Mouse (Mus musculus) intestine, embryonic 16.5 days (tissue): ENCODE data around the gene Mreg. TPM values are rescaled to one million over a fixed set of nuclear protein-coding genes. Genes with fewer than 3 reads are reported as not detected.
A peak's percentile ranks its signal among the peaks of the same experiment; 100 is the strongest.
"Not testable (repeated sequence)": the region's sequence is repeated elsewhere in the genome, so short reads cannot be mapped to it uniquely, and the experiment has no call there.

Source experiments
- ATAC-seq: fragments of 200-750 bp; cut with Nextera tagmentation; 2 replicates; pipeline ENCODE4 v1.8.0; 2017; ENCODE audit warnings: moderate TSS enrichment, moderate library complexity
- H3K27ac ChIP-seq: fragments of 300-500 bp; sonication (generic); 2 replicates; pipeline ENCODE4 v1.5.1; 2014; ENCODE audit warnings: mild to moderate bottlenecking, low read length
- H3K27me3 ChIP-seq: fragments of 300-500 bp; sonication (generic); replicated peaks from 2 replicates; pipeline ENCODE4 v1.6.1; 2014; ENCODE audit warnings: low read length, control low read depth, mixed read lengths; ENCODE audit not compliant: control insufficient read depth, insufficient read depth
- H3K36me3 ChIP-seq: fragments of 300-500 bp; sonication (generic); 2 replicates; pipeline ENCODE4 v1.6.1; 2014; ENCODE audit warnings: low read length, control low read depth; ENCODE audit not compliant: control insufficient read depth, insufficient read depth
- H3K4me1 ChIP-seq: fragments of 300-500 bp; sonication (generic); 2 replicates; pipeline ENCODE4 v1.6.1; 2014; ENCODE audit warnings: low read length, control low read depth, mixed read lengths; ENCODE audit not compliant: control insufficient read depth, insufficient read depth
- H3K4me2 ChIP-seq: fragments of 300-500 bp; sonication (generic); 2 replicates; pipeline ENCODE4 v1.6.1; 2014; ENCODE audit warnings: low read depth, low read length, control low read depth
- H3K4me3 ChIP-seq: fragments of 300-500 bp; sonication (generic); 2 replicates; pipeline ENCODE4 v1.5.1; 2014; ENCODE audit warnings: mild to moderate bottlenecking, low read length
- H3K9ac ChIP-seq: fragments of 300-500 bp; sonication (generic); 2 replicates; pipeline ENCODE4 v1.6.1; 2014; ENCODE audit warnings: low read depth, low read length
- H3K9me3 ChIP-seq: fragments of 300-500 bp; sonication (generic); 2 replicates; pipeline ENCODE4 v1.6.1; 2016; ENCODE audit warnings: low read length, control low read depth; ENCODE audit not compliant: control insufficient read depth
- WGBS: fragments of 180-500 bp; shearing (Covaris S2); extraction: QIAGEN DNeasy Blood & Tissue Kit; methylation state at CpG from one replicate; pipeline ENCODE4 v1.1.7; 2014; 5-methylcytosine and 5-hydroxymethylcytosine counted together
- polyA plus RNA-seq: library from polyadenylated mRNA; unstranded; fragments of >200 nt; fragmentation: Nextera tagmentation; extraction: Ambion mirVana; gene quantifications from 2 replicates; pipeline ENCODE4 v1.2.1, GENCODE M21; 2015

Mreg gene
- 7.5 and 13.2 TPM in 2 replicates for polyA plus RNA-seq

DNA sequence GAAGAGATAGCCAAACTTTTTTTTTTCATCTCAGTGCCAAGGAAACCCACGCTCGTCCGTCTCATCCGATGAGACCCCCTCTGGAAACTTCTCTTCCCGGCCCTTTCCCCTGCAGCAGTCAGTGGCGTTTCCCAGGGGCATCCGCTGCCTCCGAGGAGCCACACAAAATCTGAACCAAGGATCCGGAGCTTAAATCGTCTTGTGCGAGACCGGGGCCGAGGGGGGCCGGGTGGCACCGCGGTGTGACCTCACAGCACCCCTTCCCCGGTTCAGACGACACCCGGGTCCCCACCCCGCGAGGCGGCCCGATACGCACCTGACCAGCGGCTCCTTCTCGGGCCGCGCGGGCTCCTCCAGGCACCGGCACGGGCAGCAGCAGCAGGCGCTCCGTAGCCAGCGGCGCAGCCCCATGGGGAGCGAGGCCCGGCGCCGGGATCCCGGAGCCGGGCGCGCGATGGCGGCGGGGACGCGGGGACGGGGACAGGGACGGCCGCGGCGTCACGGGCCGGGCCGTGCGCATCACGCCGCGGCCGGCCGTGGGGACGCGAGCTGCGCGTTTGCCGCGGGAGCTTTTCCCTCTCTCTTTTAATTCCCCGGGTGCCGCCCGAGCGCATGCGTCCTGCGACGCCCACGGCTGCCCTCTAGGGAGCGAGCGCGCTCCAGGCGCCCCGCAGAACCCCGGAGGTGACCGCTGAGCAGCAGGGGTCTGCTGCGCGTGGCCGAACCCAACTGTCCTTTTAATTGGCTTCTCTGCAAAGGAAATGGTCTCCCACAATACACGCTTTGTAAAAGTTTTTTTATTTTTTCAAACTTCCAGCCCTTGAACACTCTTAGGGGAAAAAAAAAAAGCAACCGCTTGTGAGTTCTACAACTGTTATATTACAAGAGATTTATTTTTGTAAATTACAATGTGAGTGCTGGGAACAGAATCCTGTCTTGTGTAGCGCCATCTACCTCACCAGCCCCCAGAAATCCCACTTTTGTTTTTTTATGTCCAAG, at the start of gene Mreg:
Gene Mreg (minus strand): TSS at position 607 of the 999 bp plus-strand sequence.
- H3K27ac ChIP-seq: peak within 1 kb of the TSS; percentile 33; the same call in 1 of the 2 replicates
- under 1% methylated on average over 84 of the region's 89 CpGs for WGBS
- H3K27me3 ChIP-seq: no peaks in the 10 kb centered on the region
- 0 out of 2 replicates have a peak, but pooled peaks cover 4% of the 10 kb centered on the region for H3K4me1 ChIP-seq
- no peaks in the 10 kb centered on the region for H3K36me3 ChIP-seq
- peak within 1 kb of the TSS; percentile 95 for H3K4me2 ChIP-seq
- peak; percentile 87 for ATAC-seq
- H3K9me3 ChIP-seq: no peaks in the 10 kb centered on the region
- peak within 1 kb of the TSS; percentile 81 for H3K9ac ChIP-seq
- H3K4me3 ChIP-seq: peak within 1 kb of the TSS; percentile 76

DNA sequence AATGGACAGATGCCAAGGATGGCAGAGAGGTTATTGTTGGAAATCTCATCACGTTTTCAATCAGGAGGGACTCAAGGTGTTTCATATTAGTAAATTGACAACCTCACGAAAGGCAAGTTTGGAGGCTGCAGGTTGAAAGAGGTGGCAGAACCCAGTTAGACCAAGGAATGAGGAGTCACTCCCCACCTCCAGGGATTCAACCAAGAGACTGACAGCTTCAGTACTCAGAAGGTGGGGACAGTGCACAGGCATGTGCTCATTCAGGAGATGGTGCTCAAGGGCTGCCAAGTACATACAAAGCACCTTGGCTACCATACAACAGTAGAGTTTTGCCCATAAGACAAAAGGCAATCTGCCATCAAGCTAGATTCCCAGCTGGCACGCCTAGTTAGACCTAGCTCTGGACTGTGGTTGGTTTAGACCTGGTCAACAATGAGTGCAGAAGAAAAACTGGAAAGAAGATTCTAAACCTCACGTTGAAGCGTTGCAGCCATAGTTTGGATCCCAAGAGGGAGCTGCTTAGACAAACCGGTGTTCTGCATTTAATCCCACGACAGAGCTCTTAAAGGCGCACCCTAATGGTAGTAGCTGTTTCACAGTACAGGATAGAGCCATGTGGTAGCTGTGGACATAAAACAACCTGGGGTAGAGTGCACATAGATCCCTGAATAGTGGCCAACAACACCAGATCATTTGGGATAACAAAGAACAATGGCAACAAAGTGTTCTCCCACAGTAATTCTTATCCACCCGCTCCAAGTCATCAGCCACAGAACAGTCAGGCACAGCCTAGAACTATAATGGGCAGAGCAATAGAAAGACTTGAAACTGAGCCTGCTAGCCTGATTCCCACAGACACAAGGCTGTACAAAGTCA, 44.5 kb upstream of the Mreg start:
- Histone ChIP-seq H3K27ac (no peak overlapping the region), H3K9ac (no peak overlapping the region), H3K4me1 (peaks cover 12% of the 10 kb centered on the region), H3K27me3 (no peaks in the 10 kb centered on the region), H3K4me2 (no peak overlapping the region), H3K4me3 (no peak overlapping the region), H3K9me3 (no peaks in the 10 kb centered on the region), H3K36me3 (no peaks in the 10 kb centered on the region)
- ATAC-seq: no peak
- 81% methylated on average over 9 of the region's 9 CpGs for WGBS

DNA sequence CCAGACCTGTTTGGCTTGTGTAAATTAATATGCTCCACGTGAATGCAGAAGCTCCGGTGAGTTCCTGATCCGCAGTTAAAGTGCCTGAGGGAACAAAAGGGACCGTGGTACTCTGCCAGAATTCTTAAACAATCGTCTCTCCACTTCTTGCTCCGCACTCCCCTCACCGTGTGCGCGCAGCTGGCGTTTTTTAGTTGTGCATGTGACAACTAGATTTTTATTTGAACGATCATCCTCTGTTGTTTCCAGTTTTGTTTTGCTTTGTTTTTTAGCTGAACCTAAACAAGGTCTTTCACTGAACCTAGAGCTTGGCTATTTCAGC, 43.7 kb upstream of the Mreg start:
- peak overlapping the region; percentile 9; the same call in 1 of the 2 replicates for H3K9ac ChIP-seq
- H3K4me2 ChIP-seq: peak overlapping the region; percentile 71
- H3K4me3 ChIP-seq: peak overlapping the region; percentile 52
- H3K4me1 ChIP-seq: peaks cover 12% of the 10 kb centered on the region
- WGBS: 32% methylated on average over 11 of the region's 11 CpGs
- H3K9me3 ChIP-seq: no peaks in the 10 kb centered on the region
- no peaks in the 10 kb centered on the region for H3K36me3 ChIP-seq
- ATAC-seq: no peak
- H3K27ac ChIP-seq: peak overlapping the region; percentile 74
- no peaks in the 10 kb centered on the region for H3K27me3 ChIP-seq

DNA sequence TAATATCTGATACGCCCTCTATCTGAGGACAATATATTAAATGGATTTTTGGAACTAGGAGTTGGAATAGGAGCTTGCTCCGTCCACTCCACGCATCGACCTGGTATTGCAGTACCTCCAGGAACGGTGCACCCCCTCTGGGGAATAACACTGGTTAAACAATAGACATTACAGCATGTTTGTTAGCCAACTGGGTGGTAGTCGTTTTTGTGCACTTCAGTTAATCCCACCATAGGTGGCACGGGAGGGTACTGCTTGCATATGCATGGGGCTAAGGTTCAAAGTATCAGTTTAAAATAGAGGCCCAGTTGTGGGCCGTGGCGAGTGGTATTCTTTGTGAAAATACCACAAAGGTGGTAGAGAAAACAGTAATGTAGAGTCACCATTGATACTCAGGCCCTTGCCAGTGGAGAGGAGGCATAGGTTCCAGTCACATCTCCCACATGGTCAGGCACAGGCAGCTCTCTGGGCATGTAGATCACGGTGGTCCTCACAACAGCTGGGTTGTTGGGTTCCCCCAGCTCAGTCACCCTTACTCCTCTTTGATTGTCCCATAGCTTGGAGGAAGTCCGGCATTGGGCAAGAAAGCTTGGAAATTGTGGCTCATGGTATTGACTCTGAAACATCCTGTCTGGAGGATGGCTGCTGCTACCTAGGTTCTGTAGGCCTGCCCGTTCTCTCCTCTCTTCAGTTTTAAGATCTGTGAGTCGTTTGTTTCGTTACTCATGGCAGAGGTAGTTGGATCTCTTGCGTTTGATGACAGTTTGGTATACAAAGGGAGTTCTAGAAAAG, 43.2 kb upstream of the Mreg start:
- no peaks in the 10 kb centered on the region for H3K36me3 ChIP-seq
- WGBS: 5% methylated on average over 15 of the region's 15 CpGs
- H3K4me2 ChIP-seq: peak overlapping the region; percentile 71
- H3K4me1 ChIP-seq: peaks cover 12% of the 10 kb centered on the region
- H3K9ac ChIP-seq: peak overlapping the region; percentile 71; the same call in 1 of the 2 replicates
- ATAC-seq: peak; percentile 93
- H3K9me3 ChIP-seq: no peaks in the 10 kb centered on the region
- H3K27ac ChIP-seq: peak overlapping the region; percentile 93
- H3K27me3 ChIP-seq: no peaks in the 10 kb centered on the region
- H3K4me3 ChIP-seq: peak overlapping the region; percentile 52

DNA sequence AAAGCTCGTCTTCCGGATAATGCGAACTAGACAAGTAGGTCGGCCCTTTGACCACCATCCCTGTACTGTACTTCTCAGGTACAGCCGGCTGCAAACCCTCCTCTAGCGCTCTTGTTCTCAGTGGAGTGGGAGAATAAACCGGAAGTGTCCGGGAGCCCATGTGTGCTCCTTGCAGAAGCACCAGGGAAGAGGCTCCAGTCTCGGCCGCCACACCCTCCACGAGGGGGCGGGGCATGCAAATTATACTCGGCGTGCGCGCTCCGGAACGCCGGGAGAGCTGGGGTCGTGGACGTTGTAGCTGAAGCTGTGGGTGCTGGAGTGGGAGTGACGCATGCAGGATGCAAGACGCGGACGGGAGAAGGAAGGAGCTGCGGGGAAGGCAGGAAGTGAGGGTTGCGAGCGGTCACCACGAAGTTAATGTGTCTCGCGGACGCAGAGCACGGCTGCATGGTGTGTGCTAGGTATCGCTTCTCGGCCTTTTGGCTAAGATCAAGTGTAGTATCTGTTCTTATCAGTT, 42.5 kb upstream of the Mreg start:
- Histone ChIP-seq H3K27ac (peak overlapping the region; percentile 93), H3K4me1 (peaks cover 12% of the 10 kb centered on the region), H3K9me3 (no peaks in the 10 kb centered on the region), H3K4me3 (peak overlapping the region; percentile 52), H3K36me3 (no peaks in the 10 kb centered on the region), H3K27me3 (no peaks in the 10 kb centered on the region), H3K9ac (peak overlapping the region; percentile 71), H3K4me2 (peak overlapping the region; percentile 71)
- under 1% methylated on average over 35 of the region's 35 CpGs for WGBS
- peak; percentile 92 for ATAC-seq

DNA sequence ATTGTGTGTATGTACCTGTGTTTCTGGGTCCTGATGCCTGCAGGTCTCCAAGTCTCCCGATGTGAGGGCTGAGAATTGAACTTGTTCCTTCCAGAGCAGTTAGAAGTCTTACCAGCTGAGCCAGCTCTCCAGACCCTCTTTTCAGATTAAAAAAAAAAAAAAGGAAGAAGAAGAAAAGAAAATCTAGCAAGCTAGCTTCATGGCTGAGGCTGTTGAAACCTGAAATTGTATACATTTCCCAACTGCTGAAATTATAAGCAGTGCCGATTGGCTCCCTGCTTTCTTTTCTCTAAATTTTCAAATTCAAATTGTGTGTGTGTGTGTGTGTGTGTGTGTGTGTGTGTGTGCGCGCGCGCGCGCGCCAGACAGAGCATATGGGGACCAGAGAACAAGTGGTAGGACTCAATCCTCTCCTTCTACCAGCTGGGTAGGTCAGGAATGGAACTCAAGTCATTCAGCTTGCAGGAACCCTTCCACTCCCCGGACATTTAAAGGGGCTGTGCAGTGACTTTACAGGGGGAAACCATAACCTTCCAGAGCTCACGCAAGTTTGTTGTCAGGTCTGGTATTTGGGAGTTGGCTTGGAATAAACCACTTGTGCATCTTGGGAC, 41.9 kb upstream of the Mreg start:
- no peaks in the 10 kb centered on the region for H3K36me3 ChIP-seq
- peak overlapping the region; percentile 71 for H3K4me2 ChIP-seq
- H3K9me3 ChIP-seq: no peaks in the 10 kb centered on the region
- ATAC-seq: peak; percentile 8; the same call in 1 of the 2 replicates
- peak overlapping the region; percentile 71 for H3K9ac ChIP-seq
- 26% methylated on average over 11 of the region's 11 CpGs for WGBS
- peak overlapping the region; percentile 52 for H3K4me3 ChIP-seq
- H3K27me3 ChIP-seq: no peaks in the 10 kb centered on the region
- H3K27ac ChIP-seq: peak overlapping the region; percentile 93
- peaks cover 12% of the 10 kb centered on the region for H3K4me1 ChIP-seq

DNA sequence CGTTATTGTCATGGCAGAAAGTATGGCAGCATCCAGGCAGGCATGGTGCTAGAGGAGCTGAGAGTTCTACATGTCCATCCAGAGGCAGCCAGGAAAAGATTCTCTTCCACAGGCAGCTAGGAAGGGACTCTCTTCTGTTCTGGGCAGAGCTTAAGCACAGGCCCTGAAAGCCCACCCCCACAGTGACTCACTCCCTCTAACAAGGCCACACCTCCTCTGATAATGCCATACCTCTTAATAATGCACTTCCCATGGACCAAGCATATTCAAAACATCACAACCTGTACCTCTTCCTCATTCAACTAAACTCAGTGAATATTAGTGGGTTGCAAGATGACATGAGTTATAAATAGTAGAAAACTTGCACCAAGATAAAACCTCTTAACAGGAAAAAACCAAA, 39.7 kb upstream of the Mreg start:
- H3K4me2 ChIP-seq: no peak overlapping the region
- H3K27ac ChIP-seq: no peak overlapping the region
- H3K4me1 ChIP-seq: peaks cover 12% of the 10 kb centered on the region
- no peak for ATAC-seq
- H3K36me3 ChIP-seq: no peaks in the 10 kb centered on the region
- H3K9me3 ChIP-seq: no peaks in the 10 kb centered on the region
- H3K9ac ChIP-seq: no peak overlapping the region
- H3K27me3 ChIP-seq: no peaks in the 10 kb centered on the region
- WGBS: 88% methylated on average over 1 of the region's 1 CpGs
- H3K4me3 ChIP-seq: no peak overlapping the region

DNA sequence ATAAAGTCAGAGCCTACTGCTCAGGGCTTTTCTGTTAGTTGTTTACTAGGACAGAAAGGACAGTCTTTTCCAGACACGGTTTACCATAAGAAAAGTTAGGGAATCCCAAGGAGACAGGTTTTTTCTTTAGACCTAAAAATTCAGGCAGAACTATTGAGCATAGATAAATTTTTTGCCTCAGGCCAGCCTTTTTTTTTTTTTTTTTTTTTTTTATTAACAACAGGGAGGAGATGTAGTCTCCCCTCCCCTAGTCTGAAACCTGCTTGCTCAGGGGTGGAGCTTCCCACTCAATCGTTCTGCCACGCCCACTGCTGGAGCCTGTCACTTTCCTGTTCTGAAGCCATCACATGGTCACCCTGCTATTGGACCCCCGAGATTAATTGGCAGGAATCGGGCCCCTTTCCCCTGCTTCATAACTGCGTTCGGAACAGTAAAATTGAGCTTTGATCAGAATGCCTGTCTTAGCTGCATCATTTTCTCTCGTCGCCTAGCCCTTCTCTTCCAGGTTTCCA, 36.2 kb upstream of the Mreg start:
- H3K9me3 ChIP-seq, H3K27me3 ChIP-seq, H3K36me3 ChIP-seq, H3K4me1 ChIP-seq, H3K9ac ChIP-seq, H3K4me2 ChIP-seq, H3K4me3 ChIP-seq, H3K27ac ChIP-seq, ATAC-seq: not testable (repeated sequence)
- 56% methylated on average over 9 of the region's 9 CpGs for WGBS
